Mouse (Mus musculus): ENCODE measurements around the gene Palld. TPM values are rescaled to one million over a fixed set of nuclear protein-coding genes. Genes with fewer than 3 reads are reported as not detected.

The Palld gene
- polyA plus RNA-seq, 1 experiment from 2014 or later: 62.3 TPM

- Histone ChIP-seq H3K36me3 (ENCODE audit: control insufficient read depth, insufficient read depth) (no peaks in the 10 kb centered on the region), H3K4me3 (ENCODE audit: low read depth, low read length) (no peak overlapping the region), H3K9me3 (ENCODE audit: control insufficient read depth) (no peaks in the 10 kb centered on the region), H3K27ac (ENCODE audit: low read depth, low read length) (no peak overlapping the region), H3K9ac (ENCODE audit: low read depth, low read length) (no peak overlapping the region), H3K4me2 (replicated peaks; ENCODE audit: low read depth) (no peak overlapping the region), H3K27me3 (replicated peaks; ENCODE audit: control insufficient read depth, insufficient read depth, low read length) (no peaks in the 10 kb centered on the region), H3K4me1 (replicated peaks; ENCODE audit: control insufficient read depth, insufficient read depth, low read length) (0 out of 2 replicates have a peak, but pooled peaks cover 10% of the 10 kb centered on the region)
- ATAC-seq: no peak
- WGBS: 91% methylated on average over 8 of the region's 8 CpGs
- no peak for TF ChIP-seq CTCF (IDR thresholded peaks at IDR 0.05; ENCODE audit: low read depth)
Measured at GRCm38 (mm10) chr8:61734164-61734563, 168.3 kb downstream of the Palld start.

- Histone ChIP-seq H3K9me3 (ENCODE audit: control insufficient read depth) (no peaks in the 10 kb centered on the region), H3K27me3 (replicated peaks; ENCODE audit: control insufficient read depth, insufficient read depth, low read length) (no peaks in the 10 kb centered on the region), H3K27ac (ENCODE audit: low read depth, low read length) (no peak overlapping the region), H3K4me1 (replicated peaks; ENCODE audit: control insufficient read depth, insufficient read depth, low read length) (0 out of 2 replicates have a peak, but pooled peaks cover 10% of the 10 kb centered on the region), H3K36me3 (ENCODE audit: control insufficient read depth, insufficient read depth) (no peaks in the 10 kb centered on the region), H3K4me3 (ENCODE audit: low read depth, low read length) (peak overlapping the region; percentile 27), H3K4me2 (replicated peaks; ENCODE audit: low read depth) (peak overlapping the region; percentile 52), H3K9ac (ENCODE audit: low read depth, low read length) (no peak overlapping the region)
- 41% methylated on average over 6 of the region's 6 CpGs for WGBS
- ATAC-seq: peak; percentile 76
- no peak for TF ChIP-seq CTCF (IDR thresholded peaks at IDR 0.05; ENCODE audit: low read depth)
Measured at GRCm38 (mm10) chr8:61732184-61732583, 170.3 kb downstream of the Palld start.

GRCm38 (mm10) chr8:61731306-61732088, 171.0 kb downstream of the Palld start:
- ATAC-seq: peak; percentile 35; the same call in 1 of the 2 replicates
- Histone ChIP-seq H3K36me3 (ENCODE audit: control insufficient read depth, insufficient read depth) (no peaks in the 10 kb centered on the region), H3K9me3 (ENCODE audit: control insufficient read depth) (no peaks in the 10 kb centered on the region), H3K27me3 (replicated peaks; ENCODE audit: control insufficient read depth, insufficient read depth, low read length) (no peaks in the 10 kb centered on the region), H3K4me1 (replicated peaks; ENCODE audit: control insufficient read depth, insufficient read depth, low read length) (0 out of 2 replicates have a peak, but pooled peaks cover 10% of the 10 kb centered on the region), H3K4me3 (ENCODE audit: low read depth, low read length) (peak overlapping the region; percentile 27), H3K27ac (ENCODE audit: low read depth, low read length) (no peak overlapping the region; the same call in 1 of the 2 replicates), H3K4me2 (replicated peaks; ENCODE audit: low read depth) (peak overlapping the region; percentile 52), H3K9ac (ENCODE audit: low read depth, low read length) (no peak overlapping the region)
- TF ChIP-seq CTCF (IDR thresholded peaks at IDR 0.05; ENCODE audit: low read depth): no peak
- 39% methylated on average over 5 of the region's 5 CpGs for WGBS

GRCm38 (mm10) chr8:61730669-61731068, 171.8 kb downstream of the Palld start:
- 0 out of 2 replicates have a peak, but pooled peaks cover 10% of the 10 kb centered on the region for H3K4me1 ChIP-seq (replicated peaks; ENCODE audit: control insufficient read depth, insufficient read depth, low read length)
- H3K27ac ChIP-seq (ENCODE audit: low read depth, low read length): no peak overlapping the region
- H3K9me3 ChIP-seq (ENCODE audit: control insufficient read depth): no peaks in the 10 kb centered on the region
- no peak for TF ChIP-seq CTCF (IDR thresholded peaks at IDR 0.05; ENCODE audit: low read depth)
- no peaks in the 10 kb centered on the region for H3K36me3 ChIP-seq (ENCODE audit: control insufficient read depth, insufficient read depth)
- no peak overlapping the region for H3K4me3 ChIP-seq (ENCODE audit: low read depth, low read length)
- WGBS: 86% methylated on average over 6 of the region's 6 CpGs
- no peaks in the 10 kb centered on the region for H3K27me3 ChIP-seq (replicated peaks; ENCODE audit: control insufficient read depth, insufficient read depth, low read length)
- ATAC-seq: no peak
- no peak overlapping the region for H3K4me2 ChIP-seq (replicated peaks; ENCODE audit: low read depth)
- H3K9ac ChIP-seq (ENCODE audit: low read depth, low read length): no peak overlapping the region

GRCm38 (mm10) chr8:61725306-61726017, 177.0 kb downstream of the Palld start:
- TF ChIP-seq CTCF (IDR thresholded peaks at IDR 0.05; ENCODE audit: low read depth): no peak
- Histone ChIP-seq H3K27ac (ENCODE audit: low read depth, low read length) (no peak overlapping the region), H3K4me2 (replicated peaks; ENCODE audit: low read depth) (no peak overlapping the region), H3K9ac (ENCODE audit: low read depth, low read length) (no peak overlapping the region), H3K4me3 (ENCODE audit: low read depth, low read length) (no peak overlapping the region), H3K36me3 (ENCODE audit: control insufficient read depth, insufficient read depth) (no peaks in the 10 kb centered on the region), H3K4me1 (replicated peaks; ENCODE audit: control insufficient read depth, insufficient read depth, low read length) (0 out of 2 replicates have a peak, but pooled peaks cover 5% of the 10 kb centered on the region), H3K9me3 (ENCODE audit: control insufficient read depth) (no peaks in the 10 kb centered on the region), H3K27me3 (replicated peaks; ENCODE audit: control insufficient read depth, insufficient read depth, low read length) (no peaks in the 10 kb centered on the region)
- 41% methylated on average over 8 of the region's 8 CpGs for WGBS
- ATAC-seq: no peak

- Histone ChIP-seq H3K9ac (ENCODE audit: low read depth, low read length) (no peak overlapping the region), H3K27me3 (replicated peaks; ENCODE audit: control insufficient read depth, insufficient read depth, low read length) (no peaks in the 10 kb centered on the region), H3K36me3 (ENCODE audit: control insufficient read depth, insufficient read depth) (no peaks in the 10 kb centered on the region; the same call in 1 of the 2 replicates), H3K27ac (ENCODE audit: low read depth, low read length) (no peak overlapping the region), H3K4me2 (replicated peaks; ENCODE audit: low read depth) (no peak overlapping the region), H3K9me3 (ENCODE audit: control insufficient read depth) (no peaks in the 10 kb centered on the region), H3K4me3 (ENCODE audit: low read depth, low read length) (no peak overlapping the region), H3K4me1 (replicated peaks; ENCODE audit: control insufficient read depth, insufficient read depth, low read length) (no peaks in the 10 kb centered on the region)
- ATAC-seq: no peak
- 69% methylated on average over 9 of the region's 9 CpGs for WGBS
- TF ChIP-seq CTCF (IDR thresholded peaks at IDR 0.05; ENCODE audit: low read depth): no peak
Measured at GRCm38 (mm10) chr8:61722226-61722625, 180.3 kb downstream of the Palld start.
